Mouse (Mus musculus) bone marrow macrophage, adult 2 months (primary cell): ENCODE results near the gene Rbms3.

Source experiments
- CTCF ChIP-seq: IDR thresholded peaks from 2 replicates; pipeline ENCODE4 v1.5.1; 2012; ENCODE audit warnings: low read depth, mild to moderate bottlenecking, low read length, moderate library complexity
- POLR2A ChIP-seq: IDR thresholded peaks from 2 replicates; pipeline ENCODE4 v1.6.1; 2012; ENCODE audit warnings: mild to moderate bottlenecking, low read depth, low read length, borderline replicate concordance

- TF ChIP-seq POLR2A (no peak), CTCF (no peak)
Measured at GRCm38 (mm10) chr9:116872346-116872745, 757.4 kb downstream of the Rbms3 start.
